Mouse (Mus musculus) right cerebral cortex, postnatal 4 days (tissue): ENCODE results near the gene Csrnp1.
A peak's percentile ranks its signal among the peaks of the same experiment; 100 is the strongest.
"Not testable (repeated sequence)": the region's sequence is repeated elsewhere in the genome, so short reads cannot be mapped to it uniquely, and the experiment has no call there.

Experiments
- DNase-seq: peaks from one replicate; pipeline ENCODE4 v3.0.0-alpha.2; 2022

Gene Csrnp1

GRCm38 (mm10) chr9:119984536-119985011 lies at the start of gene Csrnp1:
Gene Csrnp1, minus strand, starts transcription at chr9:119984658.
- DNase-seq: no peak

DNA sequence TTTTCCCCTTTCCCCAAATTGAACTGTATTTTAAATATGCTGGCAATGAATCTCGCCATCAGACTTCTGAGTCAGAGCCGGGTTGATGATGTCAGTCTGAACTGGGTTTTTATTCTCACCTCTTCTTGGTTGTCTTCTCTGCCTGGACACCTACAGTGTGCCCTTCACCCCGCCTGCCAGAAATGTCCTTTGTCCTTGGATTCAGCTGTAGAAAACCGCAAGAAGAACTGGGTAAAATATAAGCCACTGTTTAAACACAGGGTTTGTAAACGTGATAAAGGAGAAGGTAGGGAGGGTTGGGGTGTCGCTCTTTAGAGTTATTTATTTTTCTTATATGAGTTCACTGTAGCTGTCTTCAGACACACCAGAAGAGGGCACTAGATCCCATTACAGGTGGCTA lies 48.3 kb upstream of the Csrnp1 start:
- DNase-seq: no peak

DNA sequence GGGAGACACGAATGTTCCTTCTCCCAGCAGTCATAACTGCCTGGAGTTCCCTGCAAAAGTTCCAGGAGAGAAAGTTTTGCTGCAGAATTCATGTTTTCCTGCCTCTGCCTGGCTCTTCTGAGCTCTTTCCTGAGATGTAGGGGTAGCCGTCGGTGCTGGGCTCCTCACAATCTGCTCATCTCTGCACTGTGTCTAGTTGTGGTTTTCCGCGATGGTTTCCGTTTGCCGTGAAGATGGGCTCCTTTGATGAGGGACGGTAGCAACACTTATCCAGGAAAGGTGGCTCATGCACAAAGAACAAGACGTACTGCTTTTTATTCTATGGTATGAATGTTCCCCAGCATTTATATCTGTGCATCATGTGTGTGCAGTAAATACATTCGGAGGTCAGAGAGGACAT lies 46.0 kb upstream of the Csrnp1 start:
- no peak for DNase-seq

- DNase-seq: no peak
These were observed 45.4 kb upstream of the Csrnp1 start for GRCm38 (mm10) chr9:120029880-120030279.

DNA sequence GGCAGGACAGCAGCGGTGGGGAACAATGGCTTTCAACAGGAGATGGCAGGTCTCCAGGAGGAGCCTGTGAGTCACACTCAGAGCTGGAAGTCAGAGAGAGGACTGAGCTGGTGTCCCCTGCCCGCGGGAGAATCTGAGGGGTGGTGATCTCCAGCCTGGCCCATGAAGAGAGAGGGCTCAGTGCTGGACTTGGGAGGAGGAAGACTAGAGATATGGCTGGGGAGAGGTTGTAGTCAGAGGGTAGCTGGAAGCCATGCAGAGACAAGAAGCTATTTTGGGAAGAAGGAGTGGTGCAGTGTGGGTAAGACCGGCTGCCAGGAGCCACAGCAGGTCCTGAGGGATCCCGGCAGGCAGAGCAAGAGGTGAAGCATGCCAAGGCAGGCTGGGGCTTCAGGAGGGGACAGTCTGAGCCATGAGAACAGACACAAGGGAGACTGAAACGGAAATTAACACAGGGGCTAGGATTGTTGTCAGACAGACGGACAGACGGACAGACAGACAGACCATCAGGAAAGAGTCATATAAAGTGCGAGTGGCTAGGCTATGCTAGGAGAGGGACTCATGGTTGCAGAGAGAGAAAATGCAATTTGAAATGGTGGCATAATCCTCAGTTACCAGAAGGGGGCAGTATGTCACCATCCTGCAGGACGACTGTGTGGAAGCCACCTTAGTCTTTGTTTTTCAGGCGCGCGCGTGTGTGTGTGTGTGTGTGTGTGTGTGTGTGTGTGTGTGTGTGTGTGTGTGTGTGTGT lies 43.1 kb upstream of the Csrnp1 start:
- DNase-seq: no peak

DNA sequence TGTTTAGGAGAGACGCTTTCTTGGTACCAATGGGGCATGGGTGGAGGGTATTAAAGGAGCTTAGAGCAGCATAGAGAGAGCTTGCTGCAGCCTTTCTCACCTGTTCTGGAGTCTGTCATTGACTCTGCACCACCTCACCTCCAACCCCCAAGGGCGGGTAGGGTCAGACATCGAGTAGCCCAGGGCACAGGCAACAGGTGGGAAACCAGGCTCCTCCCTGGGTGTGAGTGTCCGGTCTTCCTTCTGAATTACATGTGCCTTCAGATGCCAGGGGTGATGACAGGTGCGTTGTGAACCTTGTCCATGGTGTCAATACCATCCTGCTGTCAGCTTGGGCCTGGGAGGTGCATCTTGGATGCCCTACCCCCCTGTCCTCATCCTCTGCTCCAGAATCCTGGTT lies 40.2 kb upstream of the Csrnp1 start:
- DNase-seq: no peak

DNA sequence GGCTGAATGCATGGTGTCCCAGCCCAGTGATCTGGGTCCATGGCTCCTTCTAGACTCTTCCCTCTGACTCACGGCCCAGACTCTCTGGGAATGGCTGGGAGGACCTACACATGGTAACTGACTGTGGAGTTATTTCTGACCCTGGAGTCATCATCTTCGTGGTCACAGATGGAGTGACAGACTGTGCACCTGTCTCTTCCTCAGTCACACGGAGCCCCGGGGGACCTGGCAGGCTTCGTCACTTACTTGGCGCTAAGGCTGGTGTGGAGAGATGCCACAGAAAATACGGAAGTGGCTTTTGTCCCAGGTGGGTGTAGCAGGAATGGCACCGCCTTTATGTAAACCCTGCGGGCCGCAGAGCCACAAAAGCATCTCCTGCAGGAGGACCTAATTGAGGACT lies 39.7 kb upstream of the Csrnp1 start:
- no peak for DNase-seq

- DNase-seq: no peak
These were observed 38.8 kb upstream of the Csrnp1 start, which contains the start of gene Xirp1 for GRCm38 (mm10) chr9:120023086-120023811. Gene Xirp1, minus strand, starts transcription at chr9:120023598.

DNA sequence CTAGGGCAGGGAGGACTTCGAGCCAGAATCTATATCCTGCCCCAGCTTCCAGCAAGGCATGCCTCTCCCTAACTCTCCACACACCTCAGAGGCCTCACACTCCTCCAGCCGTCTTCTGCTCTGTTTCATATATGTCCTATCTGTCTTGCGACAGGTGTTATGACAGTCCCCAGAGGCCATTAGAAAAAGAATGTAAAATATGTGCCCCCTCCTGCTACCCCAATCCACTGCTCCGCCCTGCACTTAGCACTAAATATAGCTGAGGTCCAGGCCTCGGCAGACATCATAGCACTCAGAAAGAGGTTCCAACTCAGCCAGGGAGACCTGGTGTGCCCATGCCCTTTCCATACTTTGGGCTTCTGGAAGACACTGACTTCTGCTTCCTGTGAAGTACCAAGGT lies 36.7 kb upstream of the Csrnp1 start:
- no peak for DNase-seq

DNA sequence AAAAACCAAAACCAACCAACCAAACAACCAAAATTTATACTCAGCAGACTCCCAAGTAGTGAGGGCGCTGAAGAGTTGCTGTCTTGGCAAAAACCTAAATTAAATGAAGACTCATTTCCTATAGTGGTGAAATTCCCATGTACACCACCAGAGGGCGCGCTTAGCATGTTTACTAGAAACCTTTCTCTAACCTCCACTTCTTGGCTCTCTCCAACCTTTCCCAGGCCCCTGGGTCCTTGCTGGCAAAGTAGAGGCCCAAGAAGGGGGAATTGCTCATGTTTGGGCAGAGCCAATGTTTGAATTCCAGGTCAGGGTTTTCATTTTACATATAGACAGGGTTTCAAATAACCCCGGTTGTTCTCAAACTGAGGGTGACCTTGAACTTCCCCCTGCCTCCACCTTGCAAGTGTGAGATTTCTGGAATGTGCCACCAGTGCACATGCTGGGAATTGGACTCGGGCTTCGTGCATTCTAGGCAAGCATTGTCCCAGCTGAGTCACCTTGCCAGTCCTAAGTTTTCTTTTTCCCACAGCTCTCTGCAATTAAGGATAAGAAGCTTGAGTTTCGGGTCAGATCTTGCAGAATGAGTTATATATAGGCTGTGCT lies 35.9 kb upstream of the Csrnp1 start:
- DNase-seq: peak; percentile 86

DNA sequence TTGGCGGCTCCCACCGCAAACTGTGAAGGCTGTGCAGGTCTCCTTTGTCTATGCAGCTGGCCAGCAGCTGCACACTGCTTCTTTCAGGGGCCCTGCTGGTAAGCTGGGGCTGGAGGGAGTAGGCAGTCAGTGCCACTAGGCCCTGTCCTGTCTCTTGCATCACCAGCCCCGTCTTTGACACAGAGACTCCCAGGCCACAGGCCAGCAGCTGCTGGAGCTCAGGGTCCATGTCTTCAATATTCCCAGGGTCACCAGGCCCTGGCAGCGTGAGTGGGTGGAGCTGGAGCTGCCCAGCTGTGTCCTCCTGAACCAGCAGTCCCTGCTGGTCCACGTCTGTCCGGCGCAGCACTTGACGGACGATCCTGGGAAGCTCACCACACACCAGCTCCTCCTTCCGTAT lies 32.5 kb upstream of the Csrnp1 start:
- no peak for DNase-seq

DNA sequence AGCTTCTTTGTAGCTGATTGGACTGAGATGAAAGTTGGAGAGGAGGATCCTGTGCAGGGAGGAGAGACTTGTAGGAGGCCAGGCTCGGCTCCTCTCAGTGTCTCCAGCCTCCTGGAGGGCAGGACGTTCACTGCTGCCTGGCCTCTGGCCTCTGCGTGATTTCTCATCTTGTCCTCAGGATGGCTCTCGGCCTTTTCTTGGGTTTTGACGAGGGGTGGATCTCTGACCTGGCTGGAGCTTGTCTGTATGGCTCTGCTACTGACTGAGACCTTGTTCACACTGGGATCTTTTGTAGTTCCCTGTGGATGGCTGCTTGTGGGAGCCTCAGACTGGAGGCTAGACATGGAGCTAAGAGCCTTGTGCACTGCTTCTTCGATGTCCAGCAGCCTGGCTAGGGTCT lies 30.4 kb upstream of the Csrnp1 start:
- DNase-seq: no peak

DNA sequence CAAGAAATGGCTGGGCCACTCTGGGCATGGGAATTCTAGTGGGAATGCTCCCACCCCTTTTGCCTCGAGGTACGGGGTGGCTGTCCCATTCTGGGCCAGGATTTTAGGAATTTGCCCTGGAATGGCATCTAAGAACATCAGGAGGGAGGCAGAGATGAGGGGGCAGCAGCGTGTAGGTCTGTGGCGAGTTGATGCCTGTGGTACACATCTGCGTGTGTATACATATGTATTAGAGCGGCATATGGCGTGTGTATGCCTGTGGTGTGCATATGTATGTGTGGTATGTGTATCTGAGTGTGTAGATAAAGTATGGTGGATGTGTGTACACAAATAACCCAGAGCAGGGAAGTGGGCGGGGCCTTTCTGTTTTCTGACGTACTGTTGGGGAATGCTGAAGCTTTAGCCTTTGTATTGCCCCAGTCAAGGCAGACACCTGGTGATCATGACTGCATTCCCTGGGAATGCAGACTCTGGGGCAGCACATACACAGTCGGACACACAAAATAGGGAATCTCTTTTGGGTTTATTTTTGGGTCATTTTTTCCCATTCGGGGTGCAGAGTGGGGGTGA lies 28.9 kb upstream of the Csrnp1 start:
- DNase-seq: no peak

DNA sequence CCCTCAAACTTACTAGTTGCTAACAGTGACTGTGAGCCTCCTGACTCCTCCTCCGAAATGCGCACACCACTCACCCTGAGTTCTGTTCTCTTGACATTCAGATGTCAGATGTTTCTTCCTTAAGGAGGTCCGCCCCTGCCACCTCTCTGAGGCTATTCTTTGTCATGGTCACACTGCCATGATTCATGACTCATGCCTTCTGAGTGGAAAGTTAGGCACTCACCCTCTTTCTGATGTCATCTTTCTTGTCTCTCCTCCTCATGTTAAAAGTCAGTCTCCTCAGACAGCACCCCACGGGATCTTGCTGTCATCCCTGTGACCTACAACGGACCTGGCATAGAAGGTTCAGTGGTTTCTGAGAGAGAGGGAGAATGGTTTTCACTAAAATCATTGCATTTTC lies 28.3 kb upstream of the Csrnp1 start:
- DNase-seq: no peak

- not testable (repeated sequence) for DNase-seq
These were observed 27.7 kb upstream of the Csrnp1 start for GRCm38 (mm10) chr9:120012161-120012560.

DNA sequence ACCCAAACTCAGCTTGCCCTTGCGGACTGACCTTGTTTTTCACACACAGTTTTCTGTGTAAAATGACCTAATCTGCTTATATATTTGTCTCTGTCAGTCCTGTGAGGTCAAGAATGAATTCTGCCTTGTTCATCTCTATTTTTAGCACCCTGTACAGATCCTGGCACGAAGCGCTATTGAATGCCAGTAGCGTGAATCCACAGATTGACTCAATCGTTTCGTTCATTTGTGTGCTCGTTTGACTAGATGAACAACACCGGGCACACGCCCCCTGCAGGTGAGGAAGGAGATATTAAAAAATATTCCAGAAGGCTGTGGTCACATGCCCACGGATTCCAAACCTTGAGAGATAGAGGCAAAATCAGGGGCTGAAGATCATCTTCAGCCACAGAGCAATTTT lies 27.1 kb upstream of the Csrnp1 start:
- peak; percentile 74 for DNase-seq

GRCm38 (mm10) chr9:120010781-120011511 lies 26.5 kb upstream of the Csrnp1 start:
- peak; percentile 99 for DNase-seq

DNA sequence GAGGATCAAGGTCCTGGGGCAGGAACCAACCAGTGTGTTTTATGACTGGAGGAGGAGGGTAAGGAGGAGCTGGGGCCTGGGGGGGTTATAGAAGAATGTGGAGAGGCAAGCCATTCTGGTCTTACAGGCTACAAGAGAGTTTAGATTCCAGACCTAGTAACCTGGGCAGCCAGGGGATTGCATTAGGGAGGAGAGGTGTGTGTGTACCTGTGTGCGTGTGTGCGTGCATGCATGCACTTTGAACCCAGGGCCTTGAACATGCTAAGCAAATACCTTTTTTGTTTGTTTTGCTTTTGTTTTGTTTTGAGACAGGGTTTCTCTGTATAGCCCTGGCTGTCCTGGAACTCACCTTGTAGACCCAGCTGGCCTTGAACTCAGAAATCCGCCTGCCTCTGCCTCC lies 25.4 kb upstream of the Csrnp1 start:
- no peak for DNase-seq

GRCm38 (mm10) chr9:120009226-120009841 lies 24.9 kb upstream of the Csrnp1 start:
- no peak for DNase-seq

DNA sequence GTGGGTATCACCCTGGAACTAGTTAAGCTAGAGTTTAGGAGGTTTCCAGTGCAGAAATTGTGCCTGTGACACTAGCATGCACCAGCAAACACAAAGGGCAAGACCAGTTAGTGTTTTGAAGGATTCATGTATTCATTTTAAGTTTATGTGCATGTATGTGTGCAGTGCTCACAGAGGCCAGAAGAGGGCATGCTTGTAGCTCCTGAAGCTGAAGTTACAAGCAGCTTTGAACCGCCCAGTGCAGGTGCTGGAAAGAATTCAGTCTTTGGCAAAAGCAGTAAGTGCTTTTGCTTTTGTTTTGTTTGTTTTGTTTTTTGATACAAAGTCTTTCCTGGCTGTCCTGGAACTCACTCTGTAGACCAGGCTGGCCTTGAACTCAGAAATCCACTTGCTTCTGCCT lies 23.4 kb upstream of the Csrnp1 start:
- DNase-seq: no peak

DNA sequence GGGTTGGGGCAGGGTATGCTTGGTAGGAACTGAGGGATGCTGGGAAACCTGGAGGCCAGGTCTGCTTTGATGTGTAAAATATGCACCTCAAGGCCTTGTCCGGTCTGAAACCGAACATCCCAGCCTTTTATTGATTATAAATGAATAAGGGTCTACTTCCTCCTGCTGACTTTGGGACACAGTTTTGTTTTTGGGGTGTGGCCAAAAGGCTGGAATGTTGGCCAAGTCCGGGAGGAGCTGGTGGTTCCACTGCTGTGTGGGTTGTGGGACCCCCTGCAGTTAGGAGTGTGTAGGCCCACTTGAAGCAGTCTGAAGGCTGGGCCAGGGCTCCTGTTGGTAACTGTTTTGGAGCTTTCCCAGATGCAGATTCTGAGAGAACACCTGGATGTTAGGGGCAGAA lies 21.5 kb upstream of the Csrnp1 start:
- no peak for DNase-seq

DNA sequence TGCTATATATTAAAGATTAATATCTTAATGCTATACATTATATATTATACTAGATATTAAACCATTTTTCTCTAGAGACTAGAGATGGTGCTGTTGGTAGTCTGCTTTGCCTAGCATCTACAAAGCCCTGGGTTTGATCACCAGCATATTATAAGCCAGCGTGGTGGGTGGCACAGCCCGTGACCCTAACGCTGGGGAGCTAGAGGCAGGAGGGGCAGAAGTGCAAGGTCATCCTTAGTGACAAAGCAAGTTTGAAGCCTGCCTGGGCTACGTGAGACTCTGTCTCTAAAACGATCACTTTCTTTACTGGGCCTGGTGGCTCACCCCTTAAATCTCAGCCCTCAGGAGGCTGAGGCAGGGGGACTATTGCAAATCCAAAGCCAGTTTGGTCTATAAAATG lies 18.4 kb upstream of the Csrnp1 start:
- DNase-seq: no peak
